Mouse (Mus musculus) heart, embryonic 12.5 days (tissue): ENCODE measurements around the gene Tmem144. TPM values are rescaled to one million over a fixed set of nuclear protein-coding genes. Genes with fewer than 3 reads are reported as not detected.
A peak's percentile ranks its signal among the peaks of the same experiment; 100 is the strongest.

Experiments used
- ATAC-seq: fragments of 200-750 bp; cut with Nextera tagmentation; 2 replicates; pipeline ENCODE4 v1.8.0; 2017; ENCODE audit warnings: moderate TSS enrichment, moderate library complexity; ENCODE audit not compliant: insufficient number of reproducible peaks, low FRiP score
- H3K27ac ChIP-seq: fragments of 300-500 bp; sonication (generic); 2 replicates; pipeline ENCODE4 v1.5.1; 2016; ENCODE audit warnings: mild to moderate bottlenecking, moderate library complexity; ENCODE audit not compliant: poor library complexity, severe bottlenecking
- H3K27me3 ChIP-seq: fragments of 300-500 bp; sonication (generic); replicated peaks from 2 replicates; pipeline ENCODE4 v1.6.1; 2016; ENCODE audit warnings: mild to moderate bottlenecking, moderate library complexity
- H3K36me3 ChIP-seq: fragments of 300-500 bp; sonication (generic); 2 replicates; pipeline ENCODE4 v1.6.1; 2016; ENCODE audit warnings: mild to moderate bottlenecking, moderate library complexity
- H3K4me1 ChIP-seq: fragments of 300-500 bp; sonication (generic); replicated peaks from 2 replicates; pipeline ENCODE4 v1.6.1; 2016; ENCODE audit warnings: mild to moderate bottlenecking
- H3K4me2 ChIP-seq: fragments of 300-500 bp; sonication (generic); 2 replicates; pipeline ENCODE4 v1.6.1; 2016; ENCODE audit warnings: mild to moderate bottlenecking, moderate library complexity
- H3K4me3 ChIP-seq: fragments of 300-500 bp; sonication (generic); 2 replicates; pipeline ENCODE4 v1.5.1; 2016; ENCODE audit warnings: mild to moderate bottlenecking
- H3K9ac ChIP-seq: fragments of 300-500 bp; sonication (generic); 2 replicates; pipeline ENCODE4 v1.6.1; 2016; ENCODE audit warnings: mild to moderate bottlenecking, moderate library complexity
- H3K9me3 ChIP-seq: fragments of 300-500 bp; sonication (generic); replicated peaks from 2 replicates; pipeline ENCODE4 v1.6.1; 2016; ENCODE audit warnings: mild to moderate bottlenecking, moderate library complexity
- WGBS: fragments of 180-500 bp; shearing (Covaris S2); methylation state at CpG from one replicate; pipeline ENCODE4 v1.1.7; 2016; 5-methylcytosine and 5-hydroxymethylcytosine counted together
- polyA plus RNA-seq: library from polyadenylated mRNA; unstranded; fragments of >200 nt; fragmentation: Nextera tagmentation; extraction: Ambion mirVana; gene quantifications from 2 replicates; pipeline ENCODE4 v1.2.1, GENCODE M21; 2016

Tmem144 gene
- polyA plus RNA-seq, 1 experiment from 2014 or later, result 12.6 TPM

DNA sequence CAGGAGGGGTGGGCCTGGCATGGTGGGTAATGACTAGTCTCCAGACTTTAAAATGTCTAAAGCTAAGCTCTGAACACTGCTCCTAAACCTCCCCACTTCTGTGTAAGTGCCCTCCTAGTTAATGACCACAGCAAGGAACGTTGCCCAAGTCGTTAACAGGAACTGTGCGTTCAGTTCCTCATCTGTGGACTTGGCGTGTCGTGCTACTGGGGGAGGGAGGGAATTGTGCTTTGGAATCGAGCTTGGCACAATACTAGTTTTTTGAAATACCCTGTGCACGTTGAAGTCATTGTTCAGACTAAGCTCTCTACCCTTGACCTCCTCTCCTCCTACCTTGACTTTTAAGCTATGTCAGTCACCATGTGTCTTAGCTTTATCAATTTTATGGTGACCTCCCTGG lies 12.3 kb upstream of the Tmem144 start:
- ATAC-seq, result no peak
- WGBS, result 77% methylated on average over 7 of the region's 7 CpGs
- H3K4me3 ChIP-seq, result no peak overlapping the region
- no peak overlapping the region for H3K9ac ChIP-seq
- no peak overlapping the region for H3K4me2 ChIP-seq
- H3K27ac ChIP-seq, result no peak overlapping the region
- no peaks in the 10 kb centered on the region for H3K36me3 ChIP-seq
- H3K4me1 ChIP-seq, result no peaks in the 10 kb centered on the region
- H3K27me3 ChIP-seq, result no peaks in the 10 kb centered on the region
- H3K9me3 ChIP-seq, result peaks cover 3% of the 10 kb centered on the region; the same call in 1 of the 2 replicates

DNA sequence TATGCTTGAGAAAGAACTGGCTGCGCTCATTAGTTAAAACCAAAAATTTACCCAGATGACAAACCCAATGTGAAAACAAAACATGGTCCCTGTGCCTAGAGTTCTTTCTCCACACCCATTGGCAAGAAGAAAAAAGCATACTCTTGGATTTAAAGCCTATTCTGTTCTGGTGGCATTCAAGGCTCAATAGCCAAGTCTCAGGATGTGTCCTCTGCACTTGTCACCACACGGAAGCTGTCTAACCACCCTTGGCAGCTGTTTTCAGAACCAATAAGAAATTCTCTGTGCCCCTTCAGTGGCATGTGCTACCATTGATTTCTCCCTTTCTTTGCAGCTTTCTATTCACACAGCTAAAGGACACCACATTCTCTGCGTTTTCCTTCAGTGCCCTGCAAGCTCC lies 5.6 kb upstream of the Tmem144 start:
- peaks cover 4% of the 10 kb centered on the region for H3K4me1 ChIP-seq
- no peaks in the 10 kb centered on the region for H3K27me3 ChIP-seq
- no peak overlapping the region for H3K9ac ChIP-seq
- H3K36me3 ChIP-seq, result no peaks in the 10 kb centered on the region
- ATAC-seq, result no peak
- peaks cover 3% of the 10 kb centered on the region; the same call in 1 of the 2 replicates for H3K9me3 ChIP-seq
- no peak overlapping the region for H3K4me2 ChIP-seq
- WGBS, result 79% methylated on average over 3 of the region's 3 CpGs
- H3K27ac ChIP-seq, result no peak overlapping the region
- H3K4me3 ChIP-seq, result no peak overlapping the region

- Histone ChIP-seq H3K4me3 (no peak overlapping the region), H3K27ac (no peak overlapping the region), H3K4me2 (no peak overlapping the region), H3K27me3 (no peaks in the 10 kb centered on the region), H3K36me3 (no peaks in the 10 kb centered on the region), H3K4me1 (peaks cover 7% of the 10 kb centered on the region), H3K9ac (no peak overlapping the region), H3K9me3 (peaks cover 3% of the 10 kb centered on the region; the same call in 1 of the 2 replicates)
- no peak for ATAC-seq
- 79% methylated on average over 5 of the region's 5 CpGs for WGBS
Measured at GRCm38 (mm10) chr3:79857780-79858179, 5.2 kb upstream of the Tmem144 start.

GRCm38 (mm10) chr3:79852108-79852507 lies 465 bp downstream of the Tmem144 start:
- 34% methylated on average over 3 of the region's 3 CpGs for WGBS
- H3K4me1 ChIP-seq, result peaks cover 26% of the 10 kb centered on the region
- ATAC-seq, result no peak
- H3K9me3 ChIP-seq, result no peaks in the 10 kb centered on the region
- no peaks in the 10 kb centered on the region for H3K27me3 ChIP-seq
- no peak overlapping the region for H3K27ac ChIP-seq
- H3K4me3 ChIP-seq, result no peak overlapping the region
- no peak overlapping the region for H3K9ac ChIP-seq
- no peaks in the 10 kb centered on the region for H3K36me3 ChIP-seq
- H3K4me2 ChIP-seq, result no peak overlapping the region

DNA sequence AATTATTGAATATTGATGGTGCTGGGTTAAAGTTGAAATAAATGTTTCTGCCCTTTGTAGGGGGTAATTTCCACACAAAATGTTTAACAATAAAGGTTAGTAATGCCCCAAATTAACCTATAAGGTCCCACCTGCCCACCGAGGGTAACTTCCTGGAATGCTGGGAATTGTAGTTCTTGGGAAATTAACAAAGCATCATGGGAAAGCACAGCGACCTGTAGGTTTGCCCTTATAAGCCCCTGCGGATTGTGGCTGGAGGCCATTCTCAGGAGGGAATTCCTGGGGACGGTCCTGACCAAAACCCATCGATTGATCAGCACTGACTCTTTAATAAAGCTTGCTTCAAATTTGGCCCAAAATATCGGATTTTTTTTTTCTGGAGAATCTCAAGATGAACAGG lies 1.9 kb downstream of the Tmem144 start:
- peaks cover 22% of the 10 kb centered on the region for H3K4me1 ChIP-seq
- 41% methylated on average over 6 of the region's 6 CpGs for whole genome bisulfite sequencing
- no peaks in the 10 kb centered on the region for H3K27me3 ChIP-seq
- no peaks in the 10 kb centered on the region for H3K36me3 ChIP-seq
- no peak for ATAC-seq
- H3K27ac ChIP-seq, result no peak overlapping the region
- no peaks in the 10 kb centered on the region for H3K9me3 ChIP-seq
- H3K4me2 ChIP-seq, result no peak overlapping the region
- no peak overlapping the region for H3K4me3 ChIP-seq
- H3K9ac ChIP-seq, result no peak overlapping the region

- Histone ChIP-seq H3K9me3 (no peaks in the 10 kb centered on the region), H3K4me3 (no peak overlapping the region), H3K27ac (no peak overlapping the region), H3K4me1 (peaks cover 22% of the 10 kb centered on the region), H3K4me2 (no peak overlapping the region), H3K9ac (no peak overlapping the region), H3K36me3 (no peaks in the 10 kb centered on the region), H3K27me3 (no peaks in the 10 kb centered on the region)
- WGBS, result 39% methylated on average over 2 of the region's 2 CpGs
- ATAC-seq, result no peak; the same call in 1 of the 2 replicates
Measured at GRCm38 (mm10) chr3:79849621-79850020, 3.0 kb downstream of the Tmem144 start.

GRCm38 (mm10) chr3:79848841-79849240 lies 3.7 kb downstream of the Tmem144 start:
- ATAC-seq, result no peak
- no peak overlapping the region for H3K9ac ChIP-seq
- WGBS, result 47% methylated on average over 4 of the region's 4 CpGs
- no peak overlapping the region for H3K4me3 ChIP-seq
- no peaks in the 10 kb centered on the region for H3K9me3 ChIP-seq
- no peak overlapping the region for H3K4me2 ChIP-seq
- H3K4me1 ChIP-seq, result peaks cover 22% of the 10 kb centered on the region
- H3K27me3 ChIP-seq, result no peaks in the 10 kb centered on the region
- no peaks in the 10 kb centered on the region for H3K36me3 ChIP-seq
- H3K27ac ChIP-seq, result no peak overlapping the region

GRCm38 (mm10) chr3:79846633-79847032 lies 5.9 kb downstream of the Tmem144 start:
- H3K4me3 ChIP-seq, result no peak overlapping the region
- H3K36me3 ChIP-seq, result no peaks in the 10 kb centered on the region
- H3K27me3 ChIP-seq, result no peaks in the 10 kb centered on the region
- no peak overlapping the region for H3K4me2 ChIP-seq
- no peak overlapping the region for H3K27ac ChIP-seq
- H3K9ac ChIP-seq, result no peak overlapping the region
- no peaks in the 10 kb centered on the region for H3K9me3 ChIP-seq
- peaks cover 12% of the 10 kb centered on the region for H3K4me1 ChIP-seq
- 78% methylated on average over 5 of the region's 5 CpGs for WGBS
- ATAC-seq, result no peak

DNA sequence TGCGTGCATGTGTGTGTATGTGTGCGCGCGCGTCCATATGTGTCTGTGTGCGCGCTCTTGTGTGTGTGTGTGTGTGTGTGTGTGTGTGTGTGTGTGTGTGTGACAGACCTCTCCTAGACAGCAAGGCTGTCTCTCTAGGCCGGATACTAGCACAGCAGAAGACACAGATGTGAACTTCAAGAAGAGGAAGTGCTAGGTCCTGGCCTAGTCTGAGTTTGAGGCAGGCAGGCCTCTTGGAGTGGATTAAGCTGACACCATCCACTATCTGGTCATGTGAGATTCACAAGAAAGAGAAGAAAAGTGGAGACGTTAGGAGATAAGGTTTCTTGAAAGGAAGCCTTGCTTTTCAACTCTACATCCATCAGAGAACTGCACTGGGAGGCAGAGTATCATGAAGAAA lies 8.6 kb downstream of the Tmem144 start:
- Histone ChIP-seq H3K4me1 (peaks cover 5% of the 10 kb centered on the region; the same call in 1 of the 2 replicates), H3K27ac (no peak overlapping the region), H3K4me2 (no peak overlapping the region), H3K9ac (no peak overlapping the region), H3K9me3 (no peaks in the 10 kb centered on the region), H3K4me3 (no peak overlapping the region), H3K27me3 (no peaks in the 10 kb centered on the region), H3K36me3 (no peaks in the 10 kb centered on the region)
- no peak for ATAC-seq
- WGBS, result 77% methylated on average over 9 of the region's 9 CpGs

- 0% methylated on average over 19 of the region's 19 CpGs for WGBS
- Histone ChIP-seq H3K9ac (peak overlapping the region; percentile 81), H3K36me3 (peaks cover 10% of the 10 kb centered on the region), H3K4me1 (peaks cover 5% of the 10 kb centered on the region; the same call in 1 of the 2 replicates), H3K4me3 (peak overlapping the region; percentile 71), H3K27ac (peak overlapping the region; percentile 77), H3K9me3 (no peaks in the 10 kb centered on the region), H3K4me2 (peak overlapping the region; percentile 73), H3K27me3 (no peaks in the 10 kb centered on the region)
- peak; percentile 81 for ATAC-seq
Measured at GRCm38 (mm10) chr3:79842616-79843016, 10.0 kb downstream of the Tmem144 start.

DNA sequence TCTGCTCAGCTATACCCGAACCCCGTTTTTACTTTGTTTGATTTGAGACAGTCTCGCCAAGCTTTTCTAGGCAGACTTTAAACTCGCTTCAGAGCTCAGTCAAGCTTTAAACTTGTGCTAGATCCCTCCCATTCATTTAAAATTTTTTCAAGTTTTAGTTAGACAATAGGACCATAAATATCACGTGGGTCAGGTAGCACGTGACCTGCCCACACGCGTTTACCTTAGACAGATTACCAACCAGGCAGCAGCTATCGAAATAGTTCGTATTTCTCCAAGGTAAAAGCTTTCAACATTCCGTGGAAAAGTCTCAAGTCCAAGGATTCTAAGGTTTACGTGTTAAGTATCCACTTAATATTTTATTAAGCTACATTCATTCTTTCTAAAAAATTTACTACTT lies 10.4 kb downstream of the Tmem144 start:
- Histone ChIP-seq H3K27me3 (no peaks in the 10 kb centered on the region), H3K4me1 (peaks cover 5% of the 10 kb centered on the region; the same call in 1 of the 2 replicates), H3K4me2 (peak overlapping the region; percentile 73), H3K9ac (peak overlapping the region; percentile 81; the same call in 1 of the 2 replicates), H3K36me3 (peaks cover 13% of the 10 kb centered on the region), H3K9me3 (no peaks in the 10 kb centered on the region), H3K27ac (peak overlapping the region; percentile 77), H3K4me3 (peak overlapping the region; percentile 71)
- WGBS, result 9% methylated on average over 12 of the region's 12 CpGs
- ATAC-seq, result peak; percentile 71; the same call in 1 of the 2 replicates

DNA sequence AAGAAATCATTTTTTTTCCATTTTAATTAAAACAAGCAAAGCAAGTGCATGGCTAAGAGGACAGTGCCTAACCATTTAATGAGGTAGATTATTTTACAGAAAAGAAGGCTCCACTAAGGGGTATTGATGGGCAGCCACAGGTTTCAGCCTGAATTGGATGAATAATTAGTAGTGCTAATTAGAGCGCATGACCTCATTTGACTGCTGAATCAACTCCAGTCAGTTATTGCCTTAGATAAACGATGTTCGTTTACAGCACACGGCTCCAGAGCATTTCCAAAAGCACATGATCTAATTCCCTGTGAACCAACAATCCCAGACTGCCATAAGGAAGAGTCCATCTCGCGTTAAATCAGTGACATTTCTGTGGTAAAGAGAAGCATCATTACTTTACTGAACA lies 11.1 kb downstream of the Tmem144 start:
- H3K9me3 ChIP-seq, result no peaks in the 10 kb centered on the region
- H3K4me3 ChIP-seq, result peak overlapping the region; percentile 71
- H3K9ac ChIP-seq, result no peak overlapping the region
- 73% methylated on average over 6 of the region's 6 CpGs for WGBS
- no peak overlapping the region for H3K27ac ChIP-seq
- peaks cover 5% of the 10 kb centered on the region; the same call in 1 of the 2 replicates for H3K4me1 ChIP-seq
- H3K27me3 ChIP-seq, result no peaks in the 10 kb centered on the region
- H3K4me2 ChIP-seq, result peak overlapping the region; percentile 73
- H3K36me3 ChIP-seq, result peaks cover 19% of the 10 kb centered on the region
- no peak for ATAC-seq
